Mouse (Mus musculus): ENCODE measurements around the gene Fxyd5.

The Fxyd5 gene

DNA sequence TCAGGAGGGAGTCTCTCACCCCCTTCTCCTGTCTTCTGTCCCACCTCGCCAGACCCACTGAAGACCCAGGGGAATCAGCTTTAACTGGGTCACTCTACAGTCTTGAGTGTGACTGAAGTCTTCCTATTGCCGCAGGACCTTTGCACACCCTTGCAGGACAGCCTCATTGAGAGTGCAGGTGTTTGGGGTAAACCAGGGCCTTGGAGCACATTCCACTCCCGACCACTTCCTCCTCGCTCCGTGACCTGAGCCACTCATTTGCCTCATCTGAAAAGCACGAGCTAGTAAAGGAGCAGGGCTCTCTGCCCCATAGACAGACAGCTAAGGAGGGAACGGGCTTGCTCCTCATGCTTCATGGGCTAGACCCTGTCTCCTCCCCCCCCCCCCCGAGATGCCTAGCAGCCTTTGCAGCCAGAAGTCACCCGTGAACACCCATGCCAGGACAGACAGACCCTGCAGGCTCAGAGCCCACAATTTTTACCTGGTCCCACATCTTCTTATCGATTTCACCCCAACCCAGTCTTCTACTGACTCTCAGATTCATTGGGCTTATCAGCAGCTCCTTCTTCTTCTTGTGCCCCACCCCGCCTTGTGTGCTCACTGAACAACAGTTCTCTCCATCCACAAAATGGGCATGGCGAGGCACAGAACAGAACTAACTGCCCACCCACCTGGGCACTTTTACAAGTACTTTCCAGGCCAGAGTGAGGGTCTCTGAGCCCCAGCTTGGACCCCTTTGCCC is 1.8 kb downstream of the Fxyd5 start:
- no peak for DNase-seq (ENCODE audit: low spot score)

DNA sequence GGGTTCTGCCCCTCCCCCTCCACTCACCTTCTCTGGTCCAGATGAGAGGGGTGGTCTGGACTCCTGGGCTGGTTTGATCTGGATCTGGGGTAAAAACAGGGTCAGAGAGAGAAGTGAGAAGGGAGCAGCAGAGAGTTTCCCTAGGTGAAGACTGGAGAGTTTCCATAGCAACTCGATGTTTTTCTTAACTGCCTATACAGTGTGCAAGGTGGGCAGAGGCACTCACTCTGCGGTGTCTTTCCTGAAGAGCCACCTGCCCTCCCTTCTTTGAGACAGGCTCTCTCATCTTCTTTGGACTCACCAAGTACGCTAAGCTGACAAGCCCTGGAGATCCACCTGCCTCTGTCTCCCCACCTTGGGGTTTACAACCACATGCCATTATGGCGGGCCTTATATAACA is 3.3 kb downstream of the Fxyd5 start:
- no peak for DNase-seq (ENCODE audit: low spot score)

DNA sequence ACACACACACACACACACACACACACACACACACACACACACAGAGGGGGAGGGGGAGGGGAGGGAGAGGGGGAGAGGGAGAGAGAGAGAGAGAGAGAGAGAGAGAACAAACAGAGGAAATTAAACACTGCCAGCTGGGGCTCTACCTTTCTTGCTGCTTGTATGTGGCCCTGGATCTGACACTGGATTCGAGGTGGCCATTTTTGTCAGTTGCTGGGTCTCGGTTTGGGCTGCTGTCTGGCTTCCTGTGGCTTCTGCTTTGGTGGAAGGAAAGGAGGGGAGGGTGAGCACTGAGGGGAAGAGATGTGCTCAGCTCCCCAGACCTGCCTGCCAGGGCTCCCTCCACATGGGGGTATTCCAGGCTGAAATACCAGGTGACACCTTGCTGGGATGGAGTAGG is 4.6 kb downstream of the Fxyd5 start:
- DNase-seq (ENCODE audit: low spot score): no peak

DNA sequence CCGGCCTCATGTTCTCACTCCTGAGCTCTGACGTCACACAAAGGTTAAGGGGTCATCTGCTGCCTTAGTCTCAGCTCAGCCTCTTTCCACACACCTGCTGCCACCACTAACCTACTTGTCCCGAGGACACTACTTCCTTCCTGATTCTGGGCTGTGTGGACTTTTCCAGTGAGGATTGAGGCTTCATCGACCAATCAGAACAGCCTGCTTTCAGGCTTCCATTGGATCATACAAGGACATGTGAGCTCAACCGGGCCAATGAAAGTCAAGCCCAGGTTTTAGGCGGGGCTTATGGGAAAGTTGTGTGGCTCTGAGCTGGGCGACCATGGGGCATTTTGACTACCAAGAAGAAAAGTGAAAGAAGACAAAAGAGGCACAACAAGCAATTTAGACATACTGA is 5.4 kb downstream of the Fxyd5 start:
- no peak for DNase-seq (ENCODE audit: low spot score)

DNA sequence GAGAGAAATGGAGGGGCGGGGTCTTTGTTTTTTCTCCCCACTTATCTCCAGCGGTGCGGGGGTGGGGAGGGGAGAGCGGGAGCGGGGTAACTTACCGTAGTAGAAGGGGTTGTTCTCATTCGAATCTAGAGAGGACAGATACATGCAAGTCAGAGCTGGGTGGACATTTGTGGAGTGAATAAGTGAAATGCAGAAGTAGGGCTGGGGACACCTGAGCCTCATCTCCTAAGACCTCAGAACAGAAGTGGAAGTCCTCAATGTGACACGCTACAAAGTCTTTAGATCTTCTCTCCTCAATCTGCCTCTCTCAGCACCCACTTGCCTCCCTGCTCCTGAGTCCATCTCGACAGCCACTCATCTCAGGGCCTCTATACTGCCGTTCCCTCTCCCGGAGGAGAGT is 7.0 kb downstream of the Fxyd5 start:
- DNase-seq (ENCODE audit: low spot score): no peak

DNA sequence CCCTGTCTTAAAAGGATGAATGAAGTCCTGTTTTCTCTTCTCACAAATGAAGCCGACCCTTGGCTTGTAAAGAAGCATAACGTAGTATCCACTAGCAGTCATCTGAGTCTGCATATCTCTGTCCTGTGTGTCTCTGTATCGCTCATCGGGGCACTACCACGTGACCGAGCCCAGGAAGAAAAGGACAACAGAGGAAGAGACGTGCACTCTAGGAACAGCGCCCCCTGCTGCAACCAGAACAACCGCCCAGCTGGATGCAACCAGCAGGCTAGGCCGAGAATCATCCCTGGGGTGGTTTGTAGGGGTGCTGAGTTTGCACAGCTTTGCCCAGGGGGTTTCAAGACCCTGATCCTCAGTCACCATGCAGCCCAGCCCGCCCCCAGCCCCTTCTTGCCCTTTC is 7.5 kb downstream of the Fxyd5 start:
- DNase-seq (ENCODE audit: low spot score): no peak

DNA sequence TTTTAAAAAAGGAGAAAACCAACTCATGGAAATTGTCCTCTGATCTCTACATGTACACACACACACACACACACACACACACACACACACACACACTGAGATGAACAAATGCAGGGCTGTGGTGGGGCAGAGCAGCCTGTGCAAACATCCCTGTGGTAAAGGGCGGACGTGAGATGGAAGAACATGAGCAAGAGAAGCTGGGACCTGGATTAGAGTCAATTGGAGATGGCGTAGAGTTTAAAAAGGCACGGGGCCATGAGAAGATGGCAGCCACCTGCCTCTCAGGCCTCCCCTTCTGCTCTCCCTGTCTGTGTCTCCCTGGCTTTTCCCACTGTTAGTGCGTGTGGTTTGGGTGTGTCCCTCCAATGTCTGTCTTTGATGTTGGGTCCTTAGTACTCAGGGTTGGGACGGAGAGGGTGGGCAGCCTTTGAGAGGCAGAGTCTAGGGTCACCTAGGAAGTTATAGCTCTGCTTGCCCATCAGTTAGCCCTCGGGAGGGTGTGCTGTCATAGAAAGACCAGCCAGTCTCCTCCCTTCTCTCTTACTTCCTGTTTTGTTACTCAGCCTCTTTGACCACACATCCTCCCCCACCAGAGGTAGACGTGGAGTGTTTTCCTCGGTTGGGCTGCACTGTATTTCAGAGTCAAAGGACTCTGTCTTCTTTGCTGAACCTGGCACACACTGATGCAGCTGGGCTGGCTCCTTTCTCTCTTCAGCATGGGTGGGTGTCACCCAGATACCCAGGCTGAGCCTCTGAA is 8.7 kb downstream of the Fxyd5 start:
- peak; percentile 73 for DNase-seq (ENCODE audit: low spot score)

DNA sequence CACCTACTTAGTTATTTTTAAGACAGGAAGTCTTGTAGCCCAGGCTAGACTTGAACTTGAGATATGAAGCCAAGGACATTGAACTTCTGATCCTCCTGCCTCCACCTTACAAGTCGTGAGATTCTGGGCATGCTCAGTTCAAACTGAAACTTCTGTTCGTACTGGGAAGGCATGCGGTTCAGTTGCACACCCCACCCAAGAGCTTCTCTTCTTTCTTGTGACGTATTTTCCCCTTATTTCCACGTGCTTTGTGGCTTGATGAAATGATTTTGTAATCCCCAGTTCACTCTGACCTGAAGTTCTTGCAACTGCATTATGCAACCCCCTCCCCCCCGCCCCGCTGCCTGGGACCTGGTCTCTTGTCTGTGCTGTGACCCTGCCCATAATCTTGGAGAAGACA is 10.6 kb downstream of the Fxyd5 start:
- no peak for DNase-seq (ENCODE audit: low spot score)

DNA sequence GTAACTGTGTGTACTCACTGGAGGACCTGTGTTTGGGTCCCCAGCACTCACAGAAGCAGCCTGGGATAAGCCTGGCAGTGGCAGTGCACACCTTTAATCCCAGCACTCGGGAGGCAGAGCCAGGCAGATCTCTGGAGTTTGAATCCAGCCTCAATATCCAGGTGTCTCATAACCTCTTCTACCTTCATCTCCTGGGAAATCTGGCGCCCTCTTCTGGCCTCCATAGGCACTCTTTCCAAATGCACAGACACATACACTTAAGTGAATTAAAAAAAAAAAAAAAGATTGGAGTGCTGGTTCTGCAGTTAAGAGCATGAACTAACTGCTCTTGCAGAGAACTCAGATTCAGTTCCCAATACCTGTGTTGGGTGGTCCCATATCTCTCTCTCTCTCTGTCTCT is 11.6 kb downstream of the Fxyd5 start:
- no peak for DNase-seq (ENCODE audit: low spot score)

DNA sequence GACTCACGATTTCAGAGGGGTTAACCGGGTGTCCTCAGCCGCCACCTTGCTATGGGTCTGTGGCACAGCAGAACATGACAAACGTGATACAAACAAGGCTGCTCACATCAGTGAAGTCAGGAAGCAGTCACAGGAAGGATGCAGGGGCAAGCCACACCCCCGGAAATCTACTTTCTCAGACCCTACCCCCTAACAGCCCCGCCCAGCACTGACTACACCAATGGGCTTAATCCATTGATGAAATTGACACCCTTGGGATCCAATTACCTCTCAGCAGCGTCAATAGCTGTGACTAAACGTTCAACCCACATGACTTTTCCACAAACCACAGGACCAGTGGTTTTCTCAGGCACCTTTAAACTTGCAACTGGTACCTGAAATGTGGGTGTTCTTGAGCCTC is 13.7 kb downstream of the Fxyd5 start:
- DNase-seq (ENCODE audit: low spot score): no peak

DNA sequence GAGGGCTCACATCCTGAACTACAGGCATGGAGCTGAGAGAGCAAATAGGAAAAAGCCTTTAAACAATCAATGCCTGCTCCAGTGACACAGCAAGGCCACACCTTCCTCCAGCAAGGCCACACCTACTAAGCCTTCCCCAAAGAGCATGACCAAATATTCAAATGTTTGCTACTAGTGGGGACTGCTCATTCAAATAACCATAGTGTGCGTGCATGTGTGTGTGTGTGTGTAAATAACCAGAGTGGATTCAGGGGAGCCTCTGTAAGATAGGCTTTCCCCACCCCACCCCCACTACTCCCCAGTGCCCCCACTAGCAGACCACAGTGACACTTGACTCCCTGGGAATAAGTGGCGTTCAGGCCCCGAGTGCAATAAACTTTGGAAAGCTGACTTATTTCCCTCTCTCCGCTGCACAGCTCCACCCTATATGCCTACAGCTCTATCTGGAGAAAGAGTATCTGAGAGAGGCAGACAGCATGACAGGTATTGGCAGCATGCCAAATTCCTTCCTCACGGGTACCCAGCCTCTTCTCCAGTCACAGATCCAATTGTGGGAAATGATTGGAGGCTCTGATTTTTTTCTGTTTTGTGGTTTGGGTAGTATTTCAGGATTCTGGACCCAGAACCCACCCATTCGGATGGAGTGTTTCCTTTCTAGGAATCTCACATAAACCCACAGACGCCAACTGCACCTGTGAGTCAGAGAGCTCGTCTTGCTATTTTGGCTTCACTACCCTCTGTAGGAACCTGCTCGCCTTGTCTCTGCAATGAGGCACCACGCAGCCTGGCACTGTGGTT is 25.0 kb downstream of the Fxyd5 start:
- no peak for DNase-seq (ENCODE audit: low spot score)

DNA sequence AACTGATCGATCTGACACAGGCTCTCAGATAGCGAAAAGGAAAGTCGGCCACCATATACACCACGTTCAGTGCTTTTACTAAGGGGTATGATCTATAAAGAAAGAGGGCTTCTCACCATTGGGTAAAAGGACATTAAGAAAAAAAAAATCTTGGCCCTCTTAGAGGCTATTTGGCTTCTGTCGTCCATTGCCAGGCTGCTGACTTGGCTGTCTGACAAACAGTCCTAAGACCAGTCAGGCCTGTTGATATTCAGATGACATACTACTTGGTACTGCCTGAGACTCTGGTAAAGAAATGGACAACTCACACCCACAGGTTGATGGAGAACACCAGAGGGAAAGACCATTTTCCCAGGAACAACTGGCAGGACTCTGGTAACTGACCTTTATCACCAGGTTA is 29.3 kb downstream of the Fxyd5 start:
- no peak for DNase-seq (ENCODE audit: low spot score)

DNA sequence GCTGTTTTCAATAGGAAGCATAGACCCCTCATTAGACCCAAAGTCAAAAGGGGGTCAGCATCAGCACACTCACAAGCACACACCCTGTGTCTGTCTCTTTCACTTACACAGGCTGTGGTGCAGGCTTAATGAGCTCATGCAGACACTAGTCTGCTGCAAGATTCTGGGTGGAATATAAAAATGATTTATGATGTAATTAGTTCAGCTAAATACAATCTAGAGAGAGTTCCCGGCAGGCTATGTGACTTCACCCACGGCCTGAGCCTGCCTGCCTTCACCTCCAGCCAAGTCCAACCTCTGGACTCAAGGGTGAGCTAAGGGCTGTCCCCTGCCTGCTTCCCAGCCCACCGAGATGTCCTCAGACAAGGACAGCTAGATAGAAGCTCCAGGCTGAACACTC is 33.4 kb downstream of the Fxyd5 start:
- DNase-seq (ENCODE audit: low spot score): no peak

DNA sequence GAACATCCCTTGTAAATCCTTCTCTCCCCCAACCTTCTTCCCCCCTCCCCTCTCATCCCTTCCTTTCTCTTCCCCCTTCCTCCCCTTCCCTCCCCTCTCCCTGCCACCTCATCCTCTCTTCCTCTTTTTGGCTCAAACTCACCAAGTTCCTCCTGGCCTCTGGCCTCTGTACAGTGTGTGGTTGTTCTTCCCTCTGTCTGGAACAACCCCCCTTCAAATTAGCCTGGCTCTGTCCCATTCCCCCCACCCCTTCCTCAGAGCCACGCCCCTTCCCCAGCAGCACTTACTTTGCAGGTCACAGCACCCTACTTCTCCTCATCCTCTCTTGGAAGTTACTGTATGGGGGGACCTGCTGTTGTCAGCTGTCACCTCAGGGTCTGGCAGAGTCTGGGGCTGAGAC is 34.1 kb downstream of the Fxyd5 start:
- no peak for DNase-seq (ENCODE audit: low spot score)

DNA sequence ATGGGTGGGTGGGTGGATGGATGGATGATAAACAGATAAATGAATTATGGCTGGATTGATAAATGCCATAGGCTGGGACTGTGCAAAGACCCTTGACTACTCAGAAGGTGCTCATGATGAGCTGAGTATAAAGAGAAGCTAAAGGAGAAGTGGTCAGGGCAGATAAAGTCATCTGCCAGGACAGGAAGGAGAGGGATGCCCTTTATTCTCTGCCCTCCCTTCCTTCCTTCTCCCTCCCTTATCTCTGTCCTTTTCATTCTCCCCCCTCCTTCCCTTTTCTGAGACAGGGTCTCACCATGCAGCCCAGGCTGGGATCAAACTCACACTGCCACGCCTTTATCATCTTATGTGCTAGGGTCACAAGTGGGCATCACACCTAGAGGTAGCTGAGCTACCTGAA is 34.5 kb downstream of the Fxyd5 start:
- no peak for DNase-seq (ENCODE audit: low spot score)

DNA sequence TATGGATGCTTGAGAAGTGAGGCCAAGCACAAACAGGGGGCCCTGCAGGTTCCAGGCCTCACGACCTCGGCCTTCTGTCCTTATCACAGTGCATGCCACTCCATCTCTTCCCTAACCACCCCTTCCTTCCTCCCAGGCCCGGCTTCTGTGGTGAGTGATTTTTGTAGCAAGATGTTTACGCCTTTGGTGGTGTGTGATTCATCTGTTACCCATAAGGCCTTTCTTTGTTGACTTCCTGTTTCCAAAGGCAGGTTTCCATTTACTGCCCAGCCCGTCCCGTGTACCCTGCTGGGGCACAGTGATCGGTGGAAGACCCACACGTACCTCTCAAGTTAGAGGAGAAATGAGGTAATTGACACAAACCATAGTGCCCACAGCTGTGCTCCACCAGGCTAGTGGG is 39.6 kb downstream of the Fxyd5 start:
- peak; percentile 86 for DNase-seq (ENCODE audit: low spot score)

DNA sequence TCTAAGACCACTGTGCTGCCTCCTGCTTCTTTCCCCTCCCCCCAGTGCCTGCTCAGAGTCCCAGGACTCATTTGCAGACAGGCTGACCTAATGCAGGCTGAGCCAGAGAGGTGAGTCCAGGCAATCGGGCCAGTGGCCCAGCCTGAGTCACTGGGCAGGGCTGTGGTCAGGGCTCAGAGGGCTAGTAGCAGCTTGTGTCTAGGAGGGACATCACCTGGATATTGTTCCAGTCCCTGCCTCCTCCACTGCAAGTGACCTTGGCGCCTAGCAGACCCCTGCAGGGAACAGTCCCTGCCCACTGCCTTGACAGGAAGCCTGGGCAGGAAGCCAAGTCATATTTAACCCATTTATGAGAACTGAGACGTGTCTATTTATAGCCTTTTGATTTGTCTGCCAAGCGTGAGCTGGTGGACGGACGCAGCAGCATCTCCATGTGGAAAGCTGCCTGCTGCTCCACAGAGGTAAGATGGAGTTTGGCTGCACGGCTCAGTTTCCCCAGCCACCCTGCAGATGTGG is 41.7 kb downstream of the Fxyd5 start:
- DNase-seq (ENCODE audit: low spot score): peak; percentile 82

DNA sequence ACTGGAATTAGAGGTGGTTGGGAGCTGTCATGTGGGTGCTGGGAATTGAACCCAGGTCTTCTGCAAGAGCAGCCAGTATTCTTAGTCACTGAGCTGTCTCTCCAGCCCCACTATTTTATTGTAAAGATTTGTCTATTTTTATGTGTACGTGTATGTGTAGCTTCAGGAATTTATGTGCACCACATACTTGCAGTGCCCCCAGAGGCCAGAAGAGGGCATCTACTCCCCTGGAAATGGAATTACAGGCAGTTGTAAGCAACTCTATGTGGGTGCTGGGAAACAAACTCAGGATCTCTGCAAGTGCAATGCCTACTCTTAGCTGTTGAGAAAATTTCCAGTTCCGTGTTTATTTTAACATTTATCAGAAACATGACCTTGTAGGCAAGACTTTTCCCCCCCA is 45.8 kb downstream of the Fxyd5 start:
- no peak for DNase-seq (ENCODE audit: low spot score)

DNA sequence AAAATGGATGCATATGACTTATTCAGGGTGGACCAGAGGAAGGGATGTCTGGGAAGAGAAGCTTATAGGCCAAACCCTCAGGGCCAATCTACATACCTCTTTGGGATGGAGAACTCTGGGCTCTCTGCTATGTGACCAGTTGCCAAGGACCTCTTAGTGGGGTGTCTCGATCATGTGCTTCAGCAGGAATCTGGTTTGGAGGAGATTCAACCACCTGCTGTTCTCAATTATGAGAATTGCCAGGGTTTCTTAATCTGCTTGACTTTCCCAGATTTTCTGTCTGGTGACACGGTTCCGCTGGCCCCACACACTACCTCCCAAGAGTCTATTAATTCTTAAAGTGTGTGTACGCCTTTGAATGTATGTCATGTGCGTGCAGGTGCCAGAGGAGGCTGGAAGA is 48.3 kb downstream of the Fxyd5 start:
- DNase-seq (ENCODE audit: low spot score): no peak

DNA sequence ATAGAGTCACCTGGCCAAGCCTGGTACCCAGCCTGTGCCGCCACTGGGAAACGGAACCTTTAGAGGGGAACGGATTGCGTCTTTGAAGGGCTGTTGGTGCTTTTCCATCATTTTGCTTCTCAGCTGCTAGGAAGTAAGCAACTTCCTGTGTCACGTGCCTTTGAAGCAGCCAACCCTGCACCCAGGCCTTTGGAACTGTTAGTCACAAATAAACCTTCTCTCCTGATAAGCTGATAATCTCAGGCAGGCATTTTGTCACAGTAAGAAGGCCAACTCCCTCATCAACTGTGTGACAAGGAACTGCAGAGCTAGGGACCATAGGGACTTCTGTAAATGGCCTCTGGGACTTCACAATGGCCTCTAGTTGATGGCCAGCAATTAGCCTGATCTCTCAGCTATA is 50.1 kb downstream of the Fxyd5 start:
- no peak for DNase-seq (ENCODE audit: low spot score)

DNA sequence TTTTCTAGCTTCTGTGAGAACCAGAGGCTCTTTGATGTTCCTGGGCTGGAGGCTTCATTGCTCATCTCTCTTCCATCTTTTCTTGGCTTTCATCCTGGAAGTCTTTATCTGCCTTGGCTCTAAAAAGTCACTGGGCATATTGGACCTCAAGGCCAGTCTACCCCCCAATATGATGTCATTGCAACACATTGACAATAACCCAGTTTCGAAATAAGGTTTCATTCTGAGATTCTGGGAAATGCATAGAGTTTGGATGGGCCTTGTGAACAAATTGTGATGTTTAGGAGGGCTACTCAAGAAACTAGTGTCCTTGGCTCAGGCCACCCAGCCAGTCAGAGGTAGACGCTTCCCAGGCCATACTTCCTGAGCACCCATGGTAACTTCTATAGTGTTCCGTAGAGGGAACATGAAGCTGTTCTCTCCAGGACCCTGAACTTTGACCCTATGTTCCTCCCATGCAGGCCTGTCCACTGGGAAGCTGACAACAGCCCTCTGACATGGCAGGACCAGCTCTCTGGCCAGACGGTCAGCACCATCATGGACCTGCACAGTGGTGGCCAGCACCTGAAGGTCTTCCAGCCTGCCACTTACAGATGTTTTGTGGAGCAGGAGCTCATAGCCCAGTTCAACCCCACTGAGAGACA is 53.6 kb downstream of the Fxyd5 start:
- DNase-seq (ENCODE audit: low spot score): no peak

DNA sequence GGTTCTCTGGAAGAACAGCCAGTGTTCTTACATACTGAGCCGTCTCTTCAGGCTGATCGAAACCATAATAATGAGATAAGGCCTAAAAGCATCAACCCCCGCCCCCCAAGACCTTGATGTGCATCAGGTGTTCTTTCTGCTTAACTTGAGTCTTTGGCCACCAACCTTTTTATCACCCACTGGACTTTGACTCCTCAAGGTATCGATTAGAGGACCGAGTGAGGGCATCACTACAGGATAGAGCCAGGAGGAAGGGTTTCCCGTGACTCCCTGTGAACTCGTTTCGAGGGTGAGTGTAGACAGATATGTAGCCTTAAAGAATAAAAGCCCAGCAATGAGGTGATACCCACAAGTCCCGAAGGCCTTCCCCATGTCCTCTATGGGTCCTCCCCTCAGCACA is 56.9 kb downstream of the Fxyd5 start:
- DNase-seq (ENCODE audit: low spot score): no peak
